Mouse (Mus musculus): ENCODE data around the gene Nrd1. TPM values are rescaled to one million over a fixed set of nuclear protein-coding genes. Genes with fewer than 3 reads are reported as not detected.

The Nrd1 gene
- 65.9 and 71.8 TPM in 2 replicates for polyA plus RNA-seq (2015; fragmentation: Nextera tagmentation; extraction: Ambion mirVana)

DNA sequence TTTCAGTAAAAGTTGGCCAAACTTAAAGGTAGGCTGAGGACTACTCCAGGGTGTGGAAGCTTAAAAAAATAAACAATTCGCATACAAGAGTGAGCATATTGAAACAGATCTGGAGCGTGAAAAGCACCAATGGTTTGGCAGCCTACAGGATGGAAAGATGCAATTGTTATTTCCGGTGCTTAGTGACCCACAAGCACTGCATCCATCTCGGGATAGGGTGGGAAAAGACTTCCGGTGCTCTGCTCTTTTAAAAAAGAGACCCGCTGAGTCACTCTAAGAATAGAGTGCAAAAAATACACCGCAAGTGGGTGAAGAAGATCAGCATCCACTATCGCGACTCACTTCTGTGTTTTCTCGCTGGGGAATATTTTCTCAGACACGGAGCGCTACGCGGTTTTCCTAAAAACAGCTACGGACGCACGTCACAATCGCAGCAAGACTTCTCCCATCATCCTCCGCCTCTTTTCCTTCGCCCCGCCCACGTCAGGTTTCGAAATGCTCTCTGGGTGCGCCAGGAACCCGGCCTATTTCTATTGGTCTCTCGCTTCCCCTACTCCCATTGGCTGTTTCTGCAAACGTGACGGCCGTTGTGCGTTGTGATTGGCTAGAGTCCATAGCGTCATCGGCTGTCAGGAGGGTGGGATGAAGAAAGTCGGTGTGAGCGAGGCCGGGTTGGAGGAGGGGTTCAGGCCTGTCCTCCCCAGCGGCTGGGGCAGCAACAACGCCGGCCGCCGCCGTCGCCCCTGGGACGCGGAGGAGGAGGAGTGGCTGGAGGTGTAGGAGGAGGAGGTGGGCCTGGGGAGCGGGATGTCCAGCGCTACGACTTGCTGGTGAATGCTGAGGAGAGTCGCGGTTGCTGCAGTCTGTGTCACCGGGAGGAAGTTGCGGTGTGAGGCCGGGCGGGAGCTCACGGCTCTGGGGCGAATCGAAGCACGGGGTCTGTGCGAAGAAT is at the start of gene Nrd1:
Nrd1 (plus strand) TSS at position 657 of the 952 bp plus-strand sequence.
- WGBS = under 1% methylated on average over 58 of the region's 58 CpGs
- peak within 1 kb of the TSS; percentile 84 for H3K9ac ChIP-seq
- H3K27me3 ChIP-seq = 0 out of 2 replicates have a peak, but pooled peaks cover 3% of the 10 kb centered on the region
- peak within 1 kb of the TSS; percentile 88 for H3K4me3 ChIP-seq (replicated peaks)
- peak; percentile 99 for ATAC-seq (replicated peaks; ENCODE audit: low FRiP score)
- peak within 1 kb of the TSS; percentile 76 for H3K4me2 ChIP-seq
- no peaks in the 10 kb centered on the region for H3K9me3 ChIP-seq (replicated peaks)
- peaks cover 8% of the 10 kb centered on the region for H3K36me3 ChIP-seq
- H3K4me1 ChIP-seq = peaks cover 18% of the 10 kb centered on the region
- H3K27ac ChIP-seq = peak within 1 kb of the TSS; percentile 97

DNA sequence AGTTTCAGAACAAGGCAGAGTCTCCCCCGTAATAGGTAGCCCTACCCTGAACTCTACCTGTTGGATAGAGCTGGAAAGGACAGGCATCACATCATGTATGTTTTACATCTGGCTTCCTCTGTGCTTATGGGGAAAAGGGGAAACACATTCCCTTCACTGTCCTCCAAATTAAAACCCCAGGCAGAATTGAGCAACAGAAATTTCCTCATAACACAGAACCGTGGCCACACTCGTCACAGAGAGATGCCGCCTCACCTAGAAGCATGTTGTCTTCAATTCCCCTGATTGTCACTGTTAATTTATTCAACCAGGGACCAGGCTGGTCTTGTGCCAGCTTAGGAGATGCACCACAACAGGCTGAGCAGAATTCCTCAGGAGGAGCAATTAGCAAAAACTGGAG is 48.8 kb upstream of the Nrd1 start:
- WGBS = 89% methylated on average over 4 of the region's 4 CpGs
- Histone ChIP-seq H3K4me3 (replicated peaks) (no peak overlapping the region), H3K4me2 (no peak overlapping the region), H3K4me1 (no peaks in the 10 kb centered on the region), H3K27ac (no peak overlapping the region), H3K9ac (no peak overlapping the region), H3K9me3 (replicated peaks) (no peaks in the 10 kb centered on the region), H3K36me3 (no peaks in the 10 kb centered on the region), H3K27me3 (no peaks in the 10 kb centered on the region)
- ATAC-seq (replicated peaks; ENCODE audit: low FRiP score) = no peak

DNA sequence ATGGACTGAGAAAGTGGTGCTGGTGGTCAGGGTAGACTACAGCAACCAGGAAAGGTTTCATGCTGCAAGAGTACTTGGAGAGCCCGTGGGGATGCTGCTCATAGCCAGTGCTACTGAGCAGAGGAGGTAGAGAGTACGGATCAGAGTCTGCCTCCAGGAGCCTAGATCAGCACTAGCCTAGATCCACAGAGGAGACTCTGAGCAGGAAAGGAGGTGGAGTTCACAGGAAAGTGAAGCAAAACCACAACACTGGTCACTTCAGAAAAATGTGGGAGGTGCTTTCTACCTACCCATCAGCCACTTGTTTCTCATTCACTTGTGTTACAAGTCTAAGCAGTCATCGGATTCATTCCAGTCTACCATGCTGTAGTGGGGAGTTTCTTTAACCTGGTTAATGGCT is 40.8 kb upstream of the Nrd1 start:
- H3K27me3 ChIP-seq = no peaks in the 10 kb centered on the region
- no peak overlapping the region for H3K27ac ChIP-seq
- 90% methylated on average over 3 of the region's 3 CpGs for WGBS
- H3K9me3 ChIP-seq (replicated peaks) = no peaks in the 10 kb centered on the region
- H3K4me2 ChIP-seq = no peak overlapping the region
- H3K36me3 ChIP-seq = no peaks in the 10 kb centered on the region
- no peak overlapping the region for H3K4me3 ChIP-seq (replicated peaks)
- H3K9ac ChIP-seq = no peak overlapping the region
- ATAC-seq (replicated peaks; ENCODE audit: low FRiP score) = no peak
- H3K4me1 ChIP-seq = no peaks in the 10 kb centered on the region

DNA sequence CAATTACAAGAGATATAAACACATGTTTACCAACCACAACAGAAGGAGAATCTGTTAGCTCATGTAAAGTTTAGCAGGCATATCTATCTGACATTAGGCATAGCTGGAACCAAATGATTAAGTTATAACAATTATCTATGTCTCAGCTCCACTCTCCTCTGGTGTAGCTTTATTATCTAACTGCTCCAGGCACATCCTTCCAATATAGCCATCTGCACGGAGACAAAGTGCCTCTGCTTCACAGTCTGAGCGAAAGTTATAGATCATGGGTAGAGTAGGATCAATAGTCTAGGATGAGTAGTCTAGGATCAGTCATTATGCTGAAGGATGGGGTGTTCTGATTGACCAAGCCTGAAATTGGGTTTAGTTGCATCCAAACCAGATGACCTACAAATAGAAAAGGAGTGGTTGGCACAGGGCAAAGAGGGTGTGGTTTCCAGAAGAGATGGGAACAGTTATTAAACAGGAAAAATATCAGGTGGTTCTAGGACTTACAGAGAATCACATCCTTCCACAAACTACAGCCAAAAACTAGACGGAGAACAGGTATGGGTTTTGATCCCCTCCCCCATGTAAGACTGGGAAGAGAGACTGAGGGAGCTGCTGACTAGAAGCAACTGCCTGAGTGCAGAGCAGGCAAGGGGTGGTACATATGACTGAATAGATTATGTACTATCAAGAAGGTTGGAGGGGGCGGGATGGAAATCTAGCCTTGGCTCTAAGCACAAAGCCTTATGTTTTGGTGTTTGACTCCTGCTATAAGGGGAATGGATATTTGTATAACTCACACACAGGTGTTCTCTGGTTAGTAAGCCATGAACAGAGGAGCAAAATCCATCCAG is 39.6 kb upstream of the Nrd1 start:
- Histone ChIP-seq H3K4me3 (replicated peaks) (no peak overlapping the region), H3K9me3 (replicated peaks) (no peaks in the 10 kb centered on the region), H3K4me2 (no peak overlapping the region), H3K4me1 (no peaks in the 10 kb centered on the region), H3K9ac (no peak overlapping the region), H3K27me3 (no peaks in the 10 kb centered on the region), H3K27ac (no peak overlapping the region), H3K36me3 (no peaks in the 10 kb centered on the region)
- WGBS = 90% methylated on average over 4 of the region's 4 CpGs
- no peak; the same call in 1 of the 2 replicates for ATAC-seq (replicated peaks; ENCODE audit: low FRiP score)

DNA sequence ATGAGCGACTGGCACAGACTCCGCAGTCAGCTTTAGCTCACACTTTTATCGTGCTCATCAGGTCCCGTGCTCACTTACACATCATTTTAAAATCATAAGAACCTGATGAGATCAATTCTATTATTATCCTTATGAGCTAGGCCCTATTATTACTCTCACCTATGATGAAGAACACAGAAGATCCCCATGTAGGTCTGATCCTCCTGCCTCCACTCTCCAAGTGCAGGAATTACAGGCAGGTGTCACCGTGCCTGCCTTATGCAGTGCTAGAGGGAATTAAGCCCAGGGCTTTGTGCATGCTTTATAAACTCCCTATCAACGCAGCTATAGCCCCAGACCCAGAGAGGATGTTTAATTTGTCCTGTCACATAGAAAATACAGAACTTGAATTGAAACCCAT is 37.4 kb upstream of the Nrd1 start:
- H3K4me2 ChIP-seq = no peak overlapping the region
- no peaks in the 10 kb centered on the region for H3K4me1 ChIP-seq
- H3K36me3 ChIP-seq = no peaks in the 10 kb centered on the region
- H3K9ac ChIP-seq = no peak overlapping the region
- H3K27me3 ChIP-seq = no peaks in the 10 kb centered on the region
- WGBS = 79% methylated on average over 6 of the region's 6 CpGs
- no peak overlapping the region for H3K4me3 ChIP-seq (replicated peaks)
- H3K27ac ChIP-seq = no peak overlapping the region
- no peaks in the 10 kb centered on the region for H3K9me3 ChIP-seq (replicated peaks)
- ATAC-seq (replicated peaks; ENCODE audit: low FRiP score) = no peak

DNA sequence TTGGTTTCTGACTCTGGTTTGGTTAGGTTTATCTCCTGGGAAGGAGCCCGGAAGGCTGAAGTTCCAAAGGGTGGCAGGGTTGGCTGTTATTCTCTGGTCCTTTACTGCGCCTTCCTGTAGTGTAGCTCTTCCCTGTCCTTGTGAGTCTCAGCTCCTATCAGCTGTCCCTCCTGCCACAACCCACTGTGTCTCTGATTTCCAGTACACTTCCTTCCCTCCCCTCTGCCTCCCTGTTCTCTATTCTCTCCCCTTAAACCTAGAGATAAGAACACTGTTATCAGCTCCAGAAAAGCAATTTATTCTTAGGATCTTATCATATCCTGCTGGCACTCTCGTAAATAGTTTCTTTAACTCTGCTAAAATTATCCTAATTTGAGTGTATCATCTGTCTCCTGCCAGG is 30.9 kb upstream of the Nrd1 start:
- H3K9ac ChIP-seq = no peak overlapping the region
- H3K27me3 ChIP-seq = no peaks in the 10 kb centered on the region
- H3K4me2 ChIP-seq = no peak overlapping the region
- no peak for ATAC-seq (replicated peaks; ENCODE audit: low FRiP score)
- H3K4me1 ChIP-seq = no peaks in the 10 kb centered on the region
- no peak overlapping the region for H3K27ac ChIP-seq
- H3K36me3 ChIP-seq = no peaks in the 10 kb centered on the region
- no peaks in the 10 kb centered on the region for H3K9me3 ChIP-seq (replicated peaks)
- H3K4me3 ChIP-seq (replicated peaks) = no peak overlapping the region
- WGBS = 72% methylated on average over 3 of the region's 3 CpGs

DNA sequence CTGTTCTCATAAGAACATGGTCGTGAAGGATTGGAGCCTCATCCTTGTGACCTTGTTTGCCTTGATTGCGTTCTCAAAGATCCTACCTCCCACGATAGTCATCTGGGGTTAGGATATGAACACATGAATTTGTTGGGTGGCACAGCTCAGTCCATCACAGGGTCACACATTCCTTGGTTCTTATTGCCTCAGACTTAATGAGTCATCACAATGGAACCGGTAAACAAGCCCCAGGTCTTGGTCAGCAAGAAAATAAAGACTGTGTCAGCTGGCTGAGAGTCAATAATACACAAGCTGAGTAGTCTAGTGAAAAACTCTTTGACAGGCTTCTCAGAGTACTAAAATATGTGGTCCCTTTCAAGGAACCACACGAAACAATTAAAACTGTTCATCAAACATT is 29.4 kb upstream of the Nrd1 start:
- Histone ChIP-seq H3K9me3 (replicated peaks) (no peaks in the 10 kb centered on the region), H3K27ac (peak overlapping the region; percentile 22; the same call in 1 of the 2 replicates), H3K9ac (no peak overlapping the region), H3K4me1 (no peaks in the 10 kb centered on the region), H3K36me3 (no peaks in the 10 kb centered on the region), H3K27me3 (peaks cover 2% of the 10 kb centered on the region; the same call in 1 of the 2 replicates), H3K4me2 (no peak overlapping the region), H3K4me3 (replicated peaks) (no peak overlapping the region)
- no peak for ATAC-seq (replicated peaks; ENCODE audit: low FRiP score)
- 62% methylated on average over 5 of the region's 5 CpGs for WGBS

DNA sequence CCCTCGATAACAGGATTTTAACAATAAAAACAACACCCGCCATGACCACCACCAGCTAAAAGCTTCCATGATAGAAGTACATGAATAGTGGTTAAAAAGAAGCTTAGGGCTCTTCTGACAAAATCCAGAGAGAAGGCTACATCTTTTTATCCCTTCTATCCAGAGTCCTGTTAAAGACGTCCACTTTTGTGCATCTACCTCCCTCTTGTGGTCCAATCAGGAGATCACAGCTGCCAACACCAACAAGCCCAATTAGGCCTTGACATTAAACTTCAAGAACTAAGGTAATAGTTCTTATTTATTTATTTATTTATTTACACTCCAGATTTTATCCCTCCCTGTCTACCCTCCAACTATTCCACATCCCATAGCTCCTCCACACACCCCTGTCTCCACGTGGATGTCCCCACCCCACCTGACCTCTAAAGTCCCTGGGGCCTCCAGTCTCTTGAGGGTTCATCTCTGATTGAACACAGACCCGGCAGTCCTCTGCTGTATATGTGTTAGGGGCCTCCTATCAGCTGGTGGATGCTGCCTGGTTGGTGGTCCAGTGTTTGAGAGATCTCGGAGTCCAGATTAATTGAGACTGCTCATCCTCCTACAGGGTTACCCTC is 23.9 kb upstream of the Nrd1 start:
- Histone ChIP-seq H3K4me2 (no peak overlapping the region), H3K4me1 (no peaks in the 10 kb centered on the region), H3K27ac (no peak overlapping the region), H3K4me3 (replicated peaks) (no peak overlapping the region), H3K9ac (no peak overlapping the region), H3K27me3 (peaks cover 3% of the 10 kb centered on the region; the same call in 1 of the 2 replicates), H3K9me3 (replicated peaks) (no peaks in the 10 kb centered on the region), H3K36me3 (no peaks in the 10 kb centered on the region)
- ATAC-seq (replicated peaks; ENCODE audit: low FRiP score) = no peak
- WGBS = 52% methylated on average over 6 of the region's 6 CpGs

DNA sequence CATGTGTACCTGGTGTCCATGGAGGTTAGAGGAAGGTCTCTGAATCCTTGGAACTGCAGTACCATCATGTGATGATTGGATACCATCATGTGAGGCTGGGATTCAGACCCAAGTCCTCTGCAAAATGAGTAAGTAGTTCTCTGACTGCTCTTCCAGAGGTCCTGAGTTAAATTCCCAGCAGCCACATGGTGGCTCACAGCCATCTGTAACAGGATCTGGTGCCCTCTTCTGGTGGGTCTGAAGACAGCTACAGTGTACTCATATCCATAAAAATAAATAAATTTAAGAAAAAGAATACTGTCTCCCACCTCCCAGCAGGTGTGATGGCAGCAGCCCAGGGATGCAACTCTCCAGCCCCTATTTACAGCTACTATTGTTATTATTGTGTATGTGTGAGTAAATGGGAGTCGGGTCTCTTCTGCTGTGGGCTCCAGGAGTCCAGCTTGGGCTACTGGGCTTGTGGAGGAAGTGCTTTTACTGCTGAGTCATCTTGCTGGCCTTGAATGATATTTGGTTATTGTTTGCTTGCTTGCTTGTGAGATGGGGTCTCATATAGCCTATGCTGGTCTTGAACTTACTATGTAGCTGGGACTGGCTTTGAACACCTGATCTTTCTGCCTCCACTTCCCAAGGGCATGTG is 13.5 kb upstream of the Nrd1 start:
- no peaks in the 10 kb centered on the region for H3K27me3 ChIP-seq
- H3K36me3 ChIP-seq = no peaks in the 10 kb centered on the region
- no peak overlapping the region for H3K4me3 ChIP-seq (replicated peaks)
- no peak overlapping the region for H3K9ac ChIP-seq
- H3K4me1 ChIP-seq = no peaks in the 10 kb centered on the region
- no peaks in the 10 kb centered on the region for H3K9me3 ChIP-seq (replicated peaks)
- no peak for ATAC-seq (replicated peaks; ENCODE audit: low FRiP score)
- no peak overlapping the region for H3K4me2 ChIP-seq
- no peak overlapping the region for H3K27ac ChIP-seq
- WGBS = 64% methylated on average over 1 of the region's 1 CpGs

DNA sequence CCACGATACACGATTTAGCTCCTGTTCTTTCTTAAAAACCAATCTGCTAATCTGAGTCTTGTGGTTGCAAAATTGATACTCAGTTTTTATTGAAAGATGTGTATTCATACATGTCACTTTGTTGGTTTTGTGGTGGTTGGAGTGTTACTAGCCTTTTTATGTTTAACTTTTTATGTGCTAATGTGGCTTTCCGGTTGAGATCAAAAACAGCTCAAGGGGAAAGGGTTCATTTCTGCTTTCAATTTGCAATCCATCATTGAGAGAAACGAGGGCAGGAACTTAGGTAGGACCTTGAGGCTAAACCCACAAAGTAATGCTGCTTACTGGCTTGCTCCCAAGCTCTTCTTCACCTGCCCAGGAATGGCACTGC is 13.0 kb upstream of the Nrd1 start:
- no peak overlapping the region for H3K9ac ChIP-seq
- no peaks in the 10 kb centered on the region for H3K9me3 ChIP-seq (replicated peaks)
- H3K27ac ChIP-seq = no peak overlapping the region
- no peaks in the 10 kb centered on the region for H3K36me3 ChIP-seq
- H3K27me3 ChIP-seq = no peaks in the 10 kb centered on the region
- no peak overlapping the region for H3K4me3 ChIP-seq (replicated peaks)
- ATAC-seq (replicated peaks; ENCODE audit: low FRiP score) = no peak
- WGBS = 75% methylated on average over 4 of the region's 4 CpGs
- no peak overlapping the region for H3K4me2 ChIP-seq
- no peaks in the 10 kb centered on the region for H3K4me1 ChIP-seq

DNA sequence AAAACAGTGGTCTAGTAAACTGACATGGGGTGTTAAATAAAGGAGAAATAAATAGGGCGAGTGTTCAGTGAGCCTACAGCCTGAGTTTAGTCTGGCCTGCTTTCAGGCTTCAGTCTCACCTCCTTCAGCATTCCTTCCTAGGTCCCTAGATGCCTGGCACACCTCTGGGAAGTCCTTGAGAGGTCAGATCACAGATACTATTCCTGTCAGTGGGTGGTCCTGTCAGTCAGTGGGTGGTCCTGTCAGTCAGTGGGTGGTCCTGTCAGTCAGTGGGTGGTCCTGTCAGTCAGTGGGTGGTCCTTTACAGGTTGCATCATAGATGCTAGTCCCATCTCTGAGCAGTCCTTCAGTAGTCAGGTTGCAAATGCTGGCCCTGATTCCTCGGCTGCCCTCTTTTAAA is 11.0 kb upstream of the Nrd1 start:
- Histone ChIP-seq H3K27ac (no peak overlapping the region), H3K9me3 (replicated peaks) (no peaks in the 10 kb centered on the region), H3K36me3 (no peaks in the 10 kb centered on the region), H3K27me3 (no peaks in the 10 kb centered on the region), H3K4me2 (no peak overlapping the region), H3K4me1 (no peaks in the 10 kb centered on the region), H3K9ac (no peak overlapping the region), H3K4me3 (replicated peaks) (no peak overlapping the region)
- no peak for ATAC-seq (replicated peaks; ENCODE audit: low FRiP score)
- 77% methylated on average over 2 of the region's 2 CpGs for WGBS

Measured in kidney, embryonic 15.5 days (tissue).